Mouse (Mus musculus): ENCODE measurements at regions not wholly inside any gene's neighbourhood (a gene's known extent, or its start where the extent isn't known, plus 50 kb on each side); places are given as distances from the start of the nearest gene placed in this dataset.

DNA sequence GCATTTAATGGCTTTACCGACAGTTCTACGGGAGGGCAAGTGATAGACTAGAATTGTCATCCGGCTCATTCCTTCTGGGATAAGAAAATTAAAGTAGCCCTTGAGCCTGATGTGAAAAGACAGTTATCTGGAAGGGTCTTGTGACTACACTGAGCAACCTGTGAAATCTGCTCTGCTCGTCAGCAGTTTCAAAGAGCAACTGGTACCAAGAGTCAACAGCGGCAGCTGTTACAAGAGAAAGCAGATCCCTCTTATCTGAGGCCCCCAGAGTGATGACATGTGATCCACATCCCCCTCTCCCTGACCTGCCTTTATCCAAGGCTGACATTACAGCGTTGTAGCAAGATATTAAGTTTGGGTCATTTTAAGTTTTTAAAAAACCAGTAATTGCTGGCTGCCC lies 52.6 kb upstream of the Unc13c start:
- DNase-seq (ENCODE audit: low read depth, low spot score) = no peak

- peak; percentile 2 for DNase-seq (ENCODE audit: low read depth, low spot score)
Observed at GRCm38 (mm10) chr9:74023922-74024321, 55.2 kb upstream of the Unc13c start.

DNA sequence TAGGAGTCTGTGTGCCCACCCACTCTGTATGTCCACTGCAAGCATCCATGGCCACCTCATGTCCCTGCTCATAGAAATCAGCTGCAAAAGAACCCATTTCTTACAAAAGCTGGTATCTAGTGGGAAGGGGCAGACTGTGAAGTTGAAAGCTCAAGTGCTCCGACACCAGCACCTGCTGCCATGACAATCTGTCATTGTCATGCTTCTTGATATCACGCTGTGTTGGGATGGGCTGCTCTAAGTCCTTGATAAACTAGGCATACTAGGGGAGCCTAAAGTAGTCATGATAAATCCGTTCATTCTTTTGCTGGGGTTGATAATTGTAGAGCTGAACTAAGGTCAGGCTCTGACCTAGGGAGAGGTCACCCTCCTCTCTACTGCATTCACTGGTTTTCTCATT lies 57.4 kb upstream of the Unc13c start:
- no peak for DNase-seq (ENCODE audit: low read depth, low spot score)

DNA sequence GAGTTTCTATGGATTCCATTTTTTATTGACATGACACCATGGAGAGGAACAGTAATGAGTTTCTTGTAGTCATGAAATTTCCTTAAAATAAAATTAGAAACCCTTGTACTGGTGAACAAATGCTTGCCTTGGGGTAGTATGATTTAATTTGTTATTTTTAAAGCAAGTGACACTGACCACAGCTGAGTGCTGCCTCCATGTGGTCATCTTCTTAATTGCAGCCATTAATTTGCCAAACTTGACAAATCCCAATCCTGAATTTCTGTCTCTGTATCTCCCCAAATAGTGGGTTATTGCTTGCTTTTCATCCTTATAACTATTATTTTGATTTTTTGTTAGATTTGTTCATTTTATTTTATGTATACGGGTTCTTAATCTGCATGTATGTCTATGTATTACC lies 59.7 kb upstream of the Unc13c start:
- peak; percentile 62 for DNase-seq (ENCODE audit: low read depth, low spot score)

DNA sequence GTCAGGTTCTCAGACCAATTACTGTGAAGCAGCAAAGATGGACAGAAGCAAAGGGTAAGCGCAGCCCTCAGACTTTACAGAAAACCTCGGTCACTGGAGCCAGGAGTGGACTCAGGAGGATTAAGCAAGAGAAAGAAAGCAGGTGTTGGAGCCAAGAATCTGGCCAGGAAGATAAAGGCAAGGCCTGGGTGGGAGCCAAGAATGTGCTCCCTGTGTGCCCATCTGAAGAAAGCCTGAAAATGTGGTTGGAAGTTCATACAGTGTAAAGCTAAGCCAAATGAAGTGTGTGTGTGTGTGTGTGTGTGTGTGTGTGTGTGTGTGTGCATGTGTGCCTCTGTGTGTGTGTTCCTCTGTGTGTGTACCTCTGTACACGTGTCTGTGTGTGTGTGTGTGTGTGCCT lies 64.2 kb upstream of the Wdr72 start:
- peak; percentile 52 for DNase-seq (ENCODE audit: low read depth, low spot score)

GRCm38 (mm10) chr9:74049776-74050175 lies 60.4 kb upstream of the Wdr72 start:
- no peak for DNase-seq (ENCODE audit: low read depth, low spot score)

DNA sequence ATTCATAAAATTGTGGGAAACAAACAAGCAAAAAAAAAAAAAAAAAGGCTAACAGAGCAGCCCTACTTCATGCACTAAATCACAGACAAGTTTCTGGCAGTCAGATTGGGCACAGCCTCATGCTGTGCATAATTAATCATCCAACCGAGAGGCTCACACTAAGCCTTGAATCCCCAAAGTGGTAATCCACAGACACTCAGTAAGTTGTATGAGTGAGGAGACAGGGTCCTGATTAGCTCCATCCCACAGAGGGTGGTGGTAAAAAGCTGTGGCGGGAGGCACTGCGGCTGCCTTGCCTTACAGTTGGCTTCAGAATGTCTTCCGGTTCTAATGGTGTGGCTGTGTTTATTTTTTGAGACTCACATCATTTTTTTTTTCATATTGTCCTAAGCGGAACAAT lies 53.4 kb upstream of the Wdr72 start:
- no peak for DNase-seq (ENCODE audit: low read depth, low spot score)

- no peak for DNase-seq (ENCODE audit: low read depth, low spot score)
Observed at GRCm38 (mm10) chr9:74057476-74058076, 52.6 kb upstream of the Wdr72 start.

DNA sequence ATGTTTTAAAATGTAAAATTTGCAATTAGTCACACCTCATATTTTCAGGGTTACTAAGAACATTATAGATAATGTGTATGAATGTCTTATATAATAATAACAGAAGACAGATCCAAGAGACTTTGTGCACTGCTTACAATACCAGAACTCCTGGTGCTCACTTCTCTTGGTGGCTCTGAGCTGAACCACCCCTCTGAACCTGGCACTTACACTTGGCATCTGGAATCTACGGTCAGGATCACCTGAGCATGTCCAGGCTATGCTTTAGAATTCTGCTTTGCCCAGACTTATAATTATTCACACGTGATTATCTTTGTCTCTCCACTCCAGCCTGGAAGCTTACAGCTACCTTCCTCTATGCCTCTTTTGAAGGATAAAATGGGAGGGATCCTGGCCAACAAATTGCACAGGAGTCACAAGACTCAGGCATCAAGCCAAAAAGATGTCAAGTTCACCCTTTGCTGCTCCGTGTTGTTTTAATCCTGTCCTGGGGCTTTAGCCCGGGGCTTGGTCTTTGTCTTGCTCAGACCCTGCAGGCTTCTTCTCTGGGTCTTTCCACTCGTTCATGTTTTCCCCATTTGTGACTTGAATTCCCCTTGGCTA lies 51.8 kb upstream of the Wdr72 start:
- DNase-seq (ENCODE audit: low read depth, low spot score) = no peak
